Mouse (Mus musculus) myocyte (in vitro differentiated cells): Measurements from ENCODE around the gene Fam49a. TPM values are rescaled to one million over a fixed set of nuclear protein-coding genes. Genes with fewer than 3 reads are reported as not detected.

ENCODE experiments used
- H3K27me3 ChIP-seq: one replicate; pipeline ENCODE4 v1.6.1; 2011; ENCODE audit not compliant: control insufficient read depth, insufficient read depth, insufficient read length
- H3K36me3 ChIP-seq: one replicate; pipeline ENCODE4 v1.6.1; 2011; ENCODE audit not compliant: control insufficient read depth, insufficient read depth
- H3K4me2 ChIP-seq: one replicate; pipeline ENCODE4 v1.6.1; 2011; ENCODE audit warnings: low read depth, control low read depth
- H3K4me3 ChIP-seq: one replicate; pipeline ENCODE4 v1.5.1; 2011; ENCODE audit warnings: mild to moderate bottlenecking, control low read depth, moderate library complexity
- H3K79me2 ChIP-seq: one replicate; pipeline ENCODE4 v1.6.1; 2011; ENCODE audit not compliant: control insufficient read depth, insufficient read depth
- H3ac ChIP-seq: one replicate; pipeline ENCODE4 v1.6.1; 2011; ENCODE audit not compliant: control insufficient read depth, insufficient read length
- CEBPB ChIP-seq: IDR thresholded peaks from 2 replicates; pipeline ENCODE4 v1.6.1; 2011; ENCODE audit warnings: mild to moderate bottlenecking, moderate library complexity; ENCODE audit not compliant: poor library complexity, insufficient read depth, severe bottlenecking
- E2F4 ChIP-seq: IDR thresholded peaks from one replicate; pipeline ENCODE4 v1.6.1; 2011; ENCODE audit warnings: mild to moderate bottlenecking, control low read depth, moderate library complexity; ENCODE audit not compliant: insufficient read depth
- MAX ChIP-seq: IDR thresholded peaks from one replicate; pipeline ENCODE4 v1.6.1; 2011; ENCODE audit warnings: low read depth, mild to moderate bottlenecking, control low read depth
- MYOD1 ChIP-seq, 3 experiments: IDR thresholded peaks; one replicate each; pipeline ENCODE4 v1.6.1; 2011; ENCODE audit warnings: control low read depth in 2 of 3, low read depth in 2 of 3, mild to moderate bottlenecking in 2 of 3, moderate library complexity in 1 of 3; ENCODE audit not compliant: insufficient read length in 2 of 3, control insufficient read depth in 1 of 3
- MYOG ChIP-seq, 3 experiments: IDR thresholded peaks; one replicate each; pipeline ENCODE4 v1.6.1; 2011; ENCODE audit warnings: control low read depth in 2 of 3, low read depth in 2 of 3, mild to moderate bottlenecking in 2 of 3; ENCODE audit not compliant: insufficient read length in 2 of 3, control insufficient read depth in 1 of 3, insufficient read depth in 1 of 3
- POLR2A ChIP-seq: IDR thresholded peaks from one replicate; pipeline ENCODE4 v1.6.1; 2011; ENCODE audit warnings: low read depth, mild to moderate bottlenecking, control low read depth, moderate library complexity; ENCODE audit not compliant: insufficient read length
- POLR2AphosphoS2 ChIP-seq: IDR thresholded peaks from one replicate; pipeline ENCODE4 v1.6.1; 2011; ENCODE audit warnings: low read depth, control low read depth; ENCODE audit not compliant: insufficient read length
- REST ChIP-seq: IDR thresholded peaks from one replicate; pipeline ENCODE4 v1.6.1; 2011; ENCODE audit warnings: mild to moderate bottlenecking, control low read depth, moderate library complexity; ENCODE audit not compliant: insufficient read depth, insufficient read length
- SRF ChIP-seq: IDR thresholded peaks from one replicate; pipeline ENCODE4 v1.6.1; 2011; ENCODE audit warnings: low read depth; ENCODE audit not compliant: control insufficient read depth, insufficient read length
- TCF12 ChIP-seq: IDR thresholded peaks from one replicate; pipeline ENCODE4 v1.6.1; 2011; ENCODE audit warnings: mild to moderate bottlenecking, control low read depth; ENCODE audit not compliant: poor library complexity, insufficient read depth, severe bottlenecking
- TCF3 ChIP-seq: IDR thresholded peaks from one replicate; pipeline ENCODE4 v1.6.1; 2011; ENCODE audit warnings: low read depth, control low read depth; ENCODE audit not compliant: insufficient read length
- USF1 ChIP-seq: IDR thresholded peaks from one replicate; pipeline ENCODE4 v1.6.1; 2011; ENCODE audit warnings: low read depth, mild to moderate bottlenecking, control low read depth, moderate library complexity
- polyA plus RNA-seq: library from polyadenylated mRNA; unstranded; fragments of >200 nt; fragmentation: generic; extraction: Trizol; gene quantifications from one replicate; pipeline ENCODE4 v1.2.1, GENCODE M21; 2012; ENCODE audit warnings: missing spikeins

The Fam49a gene
- polyA plus RNA-seq, 1 experiment: not detected

GRCm38 (mm10) chr12:12264151-12264550, 2.2 kb downstream of the Fam49a start:
- Histone ChIP-seq H3ac (no peak overlapping the region), H3K4me2 (no peak overlapping the region), H3K79me2 (no peaks in the 10 kb centered on the region), H3K4me3 (no peak overlapping the region), H3K36me3 (no peaks in the 10 kb centered on the region), H3K27me3 (no peaks in the 10 kb centered on the region)
- TF ChIP-seq POLR2A (no peak), E2F4 (no peak), TCF12 (no peak), POLR2AphosphoS2 (no peak), MYOG (IDR thresholded peaks at IDR 0.05; ENCODE audit: control insufficient read depth in 1 of 3, insufficient read depth in 1 of 3, insufficient read length in 2 of 3, low read depth in 2 of 3) (no peak), MYOD1 (IDR thresholded peaks at IDR 0.05; ENCODE audit: control insufficient read depth in 1 of 3, insufficient read length in 2 of 3, low read depth in 2 of 3) (no peak), SRF (no peak), MAX (no peak), USF1 (no peak), REST (no peak)

- H3K4me2 ChIP-seq: no peak overlapping the region
- H3K79me2 ChIP-seq: no peaks in the 10 kb centered on the region
- H3K27me3 ChIP-seq: no peaks in the 10 kb centered on the region
- no peaks in the 10 kb centered on the region for H3K36me3 ChIP-seq
- H3K4me3 ChIP-seq: no peak overlapping the region
- TF ChIP-seq REST (no peak), MAX (no peak), CEBPB (no peak), MYOD1 (IDR thresholded peaks at IDR 0.05; ENCODE audit: control insufficient read depth in 1 of 3, insufficient read length in 2 of 3, low read depth in 2 of 3) (no peak), MYOG (IDR thresholded peaks at IDR 0.05; ENCODE audit: control insufficient read depth in 1 of 3, insufficient read depth in 1 of 3, insufficient read length in 2 of 3, low read depth in 2 of 3) (no peak), USF1 (no peak), TCF3 (no peak), SRF (no peak), POLR2AphosphoS2 (no peak), TCF12 (no peak), E2F4 (no peak)
- H3ac ChIP-seq: no peak overlapping the region
These were observed 4.6 kb downstream of the Fam49a start for GRCm38 (mm10) chr12:12266552-12266951.

GRCm38 (mm10) chr12:12270495-12270894, 8.6 kb downstream of the Fam49a start:
- Histone ChIP-seq H3K36me3 (no peaks in the 10 kb centered on the region), H3K27me3 (no peaks in the 10 kb centered on the region), H3K4me2 (no peak overlapping the region), H3K4me3 (no peak overlapping the region), H3ac (no peak overlapping the region), H3K79me2 (no peaks in the 10 kb centered on the region)
- no peak for TF ChIP-seq POLR2AphosphoS2
- no peak for TF ChIP-seq MYOD1 (IDR thresholded peaks at IDR 0.05; ENCODE audit: control insufficient read depth in 1 of 3, insufficient read length in 2 of 3, low read depth in 2 of 3)
- no peak for TF ChIP-seq REST
- no peak for TF ChIP-seq CEBPB
- no peak for TF ChIP-seq TCF3
- TF ChIP-seq USF1: no peak
- TF ChIP-seq E2F4: no peak

GRCm38 (mm10) chr12:12274115-12274514, 12.2 kb downstream of the Fam49a start:
- H3ac ChIP-seq: no peak overlapping the region
- TF ChIP-seq CEBPB: no peak
- TF ChIP-seq USF1: no peak
- no peak for TF ChIP-seq E2F4
- TF ChIP-seq POLR2A: no peak
- TF ChIP-seq POLR2AphosphoS2: no peak
- no peak for TF ChIP-seq MAX
- TF ChIP-seq MYOD1 (IDR thresholded peaks at IDR 0.05; ENCODE audit: control insufficient read depth in 1 of 3, insufficient read length in 2 of 3, low read depth in 2 of 3): no peak
- TF ChIP-seq REST: no peak
- TF ChIP-seq TCF12: no peak
- H3K4me3 ChIP-seq: no peak overlapping the region
- H3K79me2 ChIP-seq: no peaks in the 10 kb centered on the region
- H3K27me3 ChIP-seq: no peaks in the 10 kb centered on the region
- H3K4me2 ChIP-seq: no peak overlapping the region
- no peaks in the 10 kb centered on the region for H3K36me3 ChIP-seq

- no peak overlapping the region for H3ac ChIP-seq
- no peak overlapping the region for H3K4me2 ChIP-seq
- TF ChIP-seq USF1: no peak
- TF ChIP-seq TCF3: no peak
- TF ChIP-seq POLR2AphosphoS2: no peak
- no peak for TF ChIP-seq SRF
- TF ChIP-seq REST: no peak
- TF ChIP-seq MYOG (IDR thresholded peaks at IDR 0.05; ENCODE audit: control insufficient read depth in 1 of 3, insufficient read depth in 1 of 3, insufficient read length in 2 of 3, low read depth in 2 of 3): no peak
- no peak for TF ChIP-seq CEBPB
- no peak for TF ChIP-seq E2F4
- no peak for TF ChIP-seq MAX
- no peak for TF ChIP-seq MYOD1 (IDR thresholded peaks at IDR 0.05; ENCODE audit: control insufficient read depth in 1 of 3, insufficient read length in 2 of 3, low read depth in 2 of 3)
- no peak for TF ChIP-seq POLR2A
- TF ChIP-seq TCF12: no peak
- no peak overlapping the region for H3K4me3 ChIP-seq
- H3K79me2 ChIP-seq: no peaks in the 10 kb centered on the region
- no peaks in the 10 kb centered on the region for H3K36me3 ChIP-seq
- no peaks in the 10 kb centered on the region for H3K27me3 ChIP-seq
These were observed 13.3 kb downstream of the Fam49a start for GRCm38 (mm10) chr12:12275124-12275779.
